Mouse (Mus musculus) lung, embryonic 16.5 days (tissue): ENCODE data around the gene Fam183b. TPM values are rescaled to one million over a fixed set of nuclear protein-coding genes. Genes with fewer than 3 reads are reported as not detected.
"Not testable (repeated sequence)": the region's sequence is repeated elsewhere in the genome, so short reads cannot be mapped to it uniquely, and the experiment has no call there.

ENCODE experiments used
- ATAC-seq: fragments of 200-750 bp; cut with Nextera tagmentation; 2 replicates; pipeline ENCODE4 v1.8.0; 2017; ENCODE audit warnings: low read depth, mild to moderate bottlenecking, moderate library complexity
- H3K27ac ChIP-seq: fragments of 300-500 bp; sonication (generic); 2 replicates; pipeline ENCODE4 v1.5.1; 2014; ENCODE audit warnings: mild to moderate bottlenecking, control low read depth, low read length
- H3K27me3 ChIP-seq: fragments of 300-500 bp; sonication (generic); 2 replicates; pipeline ENCODE4 v1.6.1; 2014; ENCODE audit warnings: low read depth, low read length, mixed read lengths; ENCODE audit not compliant: control insufficient read depth, insufficient read depth
- H3K36me3 ChIP-seq: fragments of 300-500 bp; sonication (generic); 2 replicates; pipeline ENCODE4 v1.6.1; 2014; ENCODE audit warnings: low read length; ENCODE audit not compliant: control insufficient read depth, insufficient read depth
- H3K4me1 ChIP-seq: fragments of 300-500 bp; sonication (generic); replicated peaks from 2 replicates; pipeline ENCODE4 v1.6.1; 2014; ENCODE audit warnings: low read length, mixed read lengths; ENCODE audit not compliant: control insufficient read depth, insufficient read depth
- H3K4me2 ChIP-seq: fragments of 300-500 bp; sonication (generic); 2 replicates; pipeline ENCODE4 v1.6.1; 2014; ENCODE audit warnings: low read depth, low read length, control low read depth
- H3K4me3 ChIP-seq: fragments of 300-500 bp; sonication (generic); 2 replicates; pipeline ENCODE4 v1.5.1; 2014; ENCODE audit warnings: mild to moderate bottlenecking, low read length, control low read depth
- H3K9ac ChIP-seq: fragments of 300-500 bp; sonication (generic); 2 replicates; pipeline ENCODE4 v1.6.1; 2014; ENCODE audit warnings: low read length, control low read depth
- H3K9me3 ChIP-seq: fragments of 300-500 bp; sonication (generic); 2 replicates; pipeline ENCODE4 v1.6.1; 2016; ENCODE audit warnings: low read length; ENCODE audit not compliant: control insufficient read depth
- WGBS: fragments of 180-500 bp; shearing (Covaris S2); extraction: QIAGEN DNeasy Blood & Tissue Kit; methylation state at CpG from one replicate; pipeline ENCODE4 v1.1.7; 2014; 5-methylcytosine and 5-hydroxymethylcytosine counted together
- polyA plus RNA-seq: library from polyadenylated mRNA; unstranded; fragments of >200 nt; fragmentation: Nextera tagmentation; extraction: Ambion mirVana; gene quantifications from 2 replicates; pipeline ENCODE4 v1.2.1, GENCODE M21; 2015

Gene Fam183b
- 11.9 and 15.8 TPM in 2 replicates for polyA plus RNA-seq

GRCm38 (mm10) chr11:58801558-58802228 lies at the start of gene Fam183b:
Gene Fam183b (minus strand): TSS chr11:58801960.
- H3K4me1 ChIP-seq: no peaks in the 10 kb centered on the region; the same call in 1 of the 2 replicates
- 0 out of 2 replicates have a peak, but pooled peaks have one; percentile 20 for ATAC-seq
- no peaks in the 10 kb centered on the region for H3K36me3 ChIP-seq
- WGBS: 13% methylated on average over 14 of the region's 14 CpGs
- no peak within 1 kb of the TSS for H3K9ac ChIP-seq
- no peak within 1 kb of the TSS for H3K4me3 ChIP-seq
- no peak within 1 kb of the TSS for H3K27ac ChIP-seq
- no peaks in the 10 kb centered on the region for H3K9me3 ChIP-seq
- peak within 1 kb of the TSS; percentile 4; the same call in 1 of the 2 replicates for H3K4me2 ChIP-seq
- H3K27me3 ChIP-seq: no peaks in the 10 kb centered on the region

GRCm38 (mm10) chr11:58849731-58850130 lies 48.0 kb upstream of the Fam183b start:
- Histone ChIP-seq H3K36me3 (peaks cover 13% of the 10 kb centered on the region), H3K4me2 (no peak overlapping the region), H3K4me1 (peaks cover 5% of the 10 kb centered on the region), H3K9me3 (no peaks in the 10 kb centered on the region), H3K27ac (no peak overlapping the region), H3K4me3 (no peak overlapping the region), H3K9ac (no peak overlapping the region), H3K27me3 (no peaks in the 10 kb centered on the region)
- ATAC-seq: no peak
- 61% methylated on average over 2 of the region's 2 CpGs for WGBS

GRCm38 (mm10) chr11:58847636-58848035 lies 45.9 kb upstream of the Fam183b start:
- no peak for ATAC-seq
- Histone ChIP-seq H3K36me3 (peaks cover 7% of the 10 kb centered on the region), H3K9ac (peak overlapping the region; percentile 78)

GRCm38 (mm10) chr11:58846919-58847461 lies 45.2 kb upstream of the Fam183b start, which contains the start of gene Gm12258:
Gene Gm12258 (plus strand): TSS chr11:58847158.
- peak; percentile 100 for ATAC-seq
- no peaks in the 10 kb centered on the region for H3K9me3 ChIP-seq
- H3K4me3 ChIP-seq: peak within 1 kb of the TSS; percentile 73
- 0% methylated on average over 24 of the region's 24 CpGs for WGBS
- H3K4me1 ChIP-seq: peaks cover 5% of the 10 kb centered on the region
- peak within 1 kb of the TSS; percentile 72 for H3K4me2 ChIP-seq
- H3K27ac ChIP-seq: peak within 1 kb of the TSS; percentile 21; the same call in 1 of the 2 replicates
- no peaks in the 10 kb centered on the region for H3K27me3 ChIP-seq
- H3K9ac ChIP-seq: peak within 1 kb of the TSS; percentile 78
- H3K36me3 ChIP-seq: peaks cover 7% of the 10 kb centered on the region

More at GRCm38 (mm10) chr11:58847636-58848035, 45.9 kb upstream of the Fam183b start:
- Histone ChIP-seq H3K4me2 (peak overlapping the region; percentile 72), H3K27ac (no peak overlapping the region), H3K27me3 (no peaks in the 10 kb centered on the region), H3K4me1 (peaks cover 5% of the 10 kb centered on the region), H3K4me3 (peak overlapping the region; percentile 73), H3K9me3 (no peaks in the 10 kb centered on the region)
- 44% methylated on average over 9 of the region's 9 CpGs for WGBS

GRCm38 (mm10) chr11:58838951-58839350 lies 37.2 kb upstream of the Fam183b start, which contains the start of gene Olfr311:
Gene Olfr311 (plus strand): TSS chr11:58839251.
- not testable (repeated sequence) for H3K4me2 ChIP-seq, H3K4me3 ChIP-seq, H3K27ac ChIP-seq, H3K36me3 ChIP-seq, ATAC-seq, H3K9me3 ChIP-seq, H3K27me3 ChIP-seq, H3K4me1 ChIP-seq, H3K9ac ChIP-seq

GRCm38 (mm10) chr11:58832541-58832940 lies 30.8 kb upstream of the Fam183b start:
- not testable (repeated sequence) for H3K9me3 ChIP-seq, H3K27me3 ChIP-seq, H3K4me1 ChIP-seq, H3K4me3 ChIP-seq, ATAC-seq, H3K36me3 ChIP-seq, H3K27ac ChIP-seq, H3K4me2 ChIP-seq, H3K9ac ChIP-seq
- WGBS: 53% methylated on average over 3 of the region's 3 CpGs

GRCm38 (mm10) chr11:58829764-58830163 lies 28.0 kb upstream of the Fam183b start:
- Histone ChIP-seq H3K4me3 (no peak overlapping the region), H3K36me3 (no peaks in the 10 kb centered on the region), H3K9me3 (no peaks in the 10 kb centered on the region), H3K4me2 (no peak overlapping the region), H3K27me3 (no peaks in the 10 kb centered on the region), H3K27ac (no peak overlapping the region), H3K4me1 (no peaks in the 10 kb centered on the region), H3K9ac (no peak overlapping the region)
- ATAC-seq: no peak
- 78% methylated on average over 3 of the region's 3 CpGs for WGBS

GRCm38 (mm10) chr11:58828937-58829336 lies 27.2 kb upstream of the Fam183b start, which contains the start of gene Olfr312:
Gene Olfr312 (plus strand): TSS chr11:58829237.
- not testable (repeated sequence) for ATAC-seq, H3K27me3 ChIP-seq, H3K36me3 ChIP-seq, H3K4me1 ChIP-seq, H3K4me2 ChIP-seq, H3K9me3 ChIP-seq, H3K27ac ChIP-seq, H3K9ac ChIP-seq, H3K4me3 ChIP-seq

GRCm38 (mm10) chr11:58815676-58816075 lies 13.9 kb upstream of the Fam183b start:
- ATAC-seq: no peak
- no peak overlapping the region for H3K4me3 ChIP-seq
- H3K36me3 ChIP-seq: no peaks in the 10 kb centered on the region
- H3K4me2 ChIP-seq: no peak overlapping the region
- H3K9ac ChIP-seq: no peak overlapping the region
- no peaks in the 10 kb centered on the region for H3K9me3 ChIP-seq
- no peaks in the 10 kb centered on the region for H3K4me1 ChIP-seq
- 74% methylated on average over 1 of the region's 1 CpGs for WGBS
- no peaks in the 10 kb centered on the region for H3K27me3 ChIP-seq
- no peak overlapping the region for H3K27ac ChIP-seq
